Mouse (Mus musculus) T-helper 2 cell (primary cell): ENCODE measurements around the gene Babam1.
"Not testable (repeated sequence)": the region's sequence is repeated elsewhere in the genome, so short reads cannot be mapped to it uniquely, and the experiment has no call there.

ENCODE experiments used
- in situ Hi-C: fragments of 300-600 bp; cut with MboI, MseI; formaldehyde crosslinking; loops from one replicate; pipeline ENCODE4 v1.15.1; 2025; ENCODE audit warnings: high pct_unique_total_duplicates

The Babam1 gene

DNA sequence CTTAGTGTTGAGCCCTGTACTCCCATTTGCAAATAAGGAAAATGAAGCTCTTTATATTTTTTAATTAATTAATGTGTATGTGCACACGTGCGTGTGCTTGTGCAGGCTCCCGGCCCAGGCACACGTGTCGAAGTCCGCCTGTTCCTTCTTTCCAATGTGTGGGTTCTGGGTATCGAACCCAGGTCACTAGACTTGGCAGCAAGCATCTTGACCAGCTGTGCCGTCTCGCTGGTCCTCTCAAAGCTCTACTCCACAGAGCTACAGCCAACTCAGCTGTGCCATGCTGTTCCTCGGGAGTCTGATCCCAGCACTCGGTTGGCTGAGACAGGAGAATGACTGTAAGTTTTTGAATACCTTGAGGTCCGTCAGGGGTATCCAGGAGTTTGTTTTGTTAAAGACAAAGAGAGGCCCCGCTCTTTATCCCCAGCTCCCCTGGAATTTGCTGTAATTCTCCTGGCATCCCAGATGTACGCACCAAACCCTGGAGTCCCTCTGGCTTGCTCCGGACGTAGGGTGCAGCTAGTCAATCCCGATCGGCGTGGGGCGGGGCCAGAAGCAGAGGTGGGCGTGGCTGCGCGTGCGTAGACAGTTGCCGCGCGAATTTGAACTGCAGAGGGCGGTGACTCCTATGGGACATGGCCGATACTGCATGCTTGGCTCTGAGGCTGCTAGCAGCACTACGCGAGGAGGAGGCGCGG lies 8.9 kb downstream of the Babam1 start, which contains the start of gene Ankle1:
Gene Ankle1 (plus strand): TSS at position 610 of the 698 bp plus-strand sequence.
- in situ Hi-C loops: no loop called here

DNA sequence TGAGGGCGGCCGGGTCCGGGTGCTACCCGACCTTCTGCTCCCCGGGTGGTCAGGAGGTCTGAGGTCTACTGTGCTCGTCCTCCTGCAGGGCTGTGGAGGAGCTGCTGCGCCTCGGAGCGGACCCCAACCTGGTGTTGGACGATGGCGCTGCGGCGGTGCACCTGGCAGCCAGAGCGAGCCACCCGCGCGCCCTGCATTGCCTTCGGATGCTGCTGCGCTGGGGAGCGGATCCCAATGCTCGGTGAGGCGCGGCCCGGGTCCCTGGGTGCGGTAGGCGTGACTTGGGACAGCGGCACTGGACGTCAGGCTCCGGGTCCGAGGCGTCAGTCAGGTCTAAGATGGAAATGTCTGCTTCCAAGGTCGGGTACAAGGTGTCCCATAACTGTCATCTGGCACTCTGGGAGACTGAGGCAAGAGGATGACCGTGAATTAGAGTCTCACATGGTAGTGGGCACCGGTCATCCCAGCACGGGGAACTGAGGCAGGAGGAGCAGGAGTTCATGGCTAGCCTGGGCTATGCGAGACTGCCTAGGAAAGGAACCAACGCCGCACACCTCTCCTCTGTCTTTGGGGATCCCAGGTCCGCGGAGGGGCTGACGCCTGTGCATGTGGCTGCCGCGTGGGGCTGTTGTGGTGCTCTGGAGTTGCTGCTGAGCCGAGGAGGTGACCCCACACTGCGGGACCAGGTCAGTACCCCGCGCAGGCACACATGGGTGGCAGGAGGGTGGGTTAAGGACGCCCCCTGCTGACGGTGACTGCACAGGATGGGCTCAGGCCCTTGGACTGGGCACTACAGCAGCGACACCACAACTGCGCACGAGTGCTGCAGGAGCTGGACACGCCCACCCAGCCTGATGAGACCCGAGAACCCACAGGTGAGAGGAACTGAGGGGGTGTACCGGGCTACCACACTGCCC lies 9.7 kb downstream of the Babam1 start:
- in situ Hi-C loops: no loop called here

DNA sequence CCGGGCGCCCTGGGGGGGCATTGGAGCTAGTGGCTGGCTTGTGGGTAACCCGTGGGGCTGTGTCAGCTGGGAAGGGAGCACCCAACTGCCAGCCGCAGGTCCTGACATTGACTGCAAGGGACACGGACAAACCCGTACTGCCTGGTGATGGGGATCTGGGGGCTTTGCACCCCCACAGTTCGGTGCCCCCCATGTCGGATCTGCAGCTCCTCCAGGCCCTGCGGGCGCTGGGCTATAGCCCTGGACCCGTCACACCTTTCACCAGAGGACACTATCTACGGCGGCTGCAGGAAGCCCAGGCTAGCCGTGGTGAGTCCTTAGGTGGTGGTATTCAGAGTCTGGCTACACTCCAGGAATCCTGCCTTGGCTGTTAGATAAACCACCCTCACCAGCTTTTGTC lies 10.8 kb downstream of the Babam1 start:
- in situ Hi-C loops: no loop called here

DNA sequence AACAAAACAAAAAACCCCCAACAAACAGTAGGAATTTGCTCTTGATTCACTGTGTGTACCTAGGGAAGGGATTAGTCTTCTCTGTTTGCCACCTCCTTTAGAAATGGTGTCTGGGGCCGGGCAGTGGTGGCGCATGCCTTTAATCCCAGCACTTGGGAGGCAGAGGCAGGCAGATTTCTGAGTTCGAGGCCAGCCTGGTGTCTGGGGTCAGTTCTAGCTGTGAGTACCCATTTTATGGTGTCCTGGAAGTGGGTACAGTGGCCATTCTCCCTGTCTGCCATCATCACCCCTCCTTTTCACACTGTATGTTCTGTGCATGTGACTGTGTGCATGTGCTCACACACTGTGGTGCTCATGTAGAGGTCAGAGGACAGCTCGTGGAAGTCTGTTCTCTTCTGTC lies 11.6 kb downstream of the Babam1 start:
- in situ Hi-C loops: no loop called here

DNA sequence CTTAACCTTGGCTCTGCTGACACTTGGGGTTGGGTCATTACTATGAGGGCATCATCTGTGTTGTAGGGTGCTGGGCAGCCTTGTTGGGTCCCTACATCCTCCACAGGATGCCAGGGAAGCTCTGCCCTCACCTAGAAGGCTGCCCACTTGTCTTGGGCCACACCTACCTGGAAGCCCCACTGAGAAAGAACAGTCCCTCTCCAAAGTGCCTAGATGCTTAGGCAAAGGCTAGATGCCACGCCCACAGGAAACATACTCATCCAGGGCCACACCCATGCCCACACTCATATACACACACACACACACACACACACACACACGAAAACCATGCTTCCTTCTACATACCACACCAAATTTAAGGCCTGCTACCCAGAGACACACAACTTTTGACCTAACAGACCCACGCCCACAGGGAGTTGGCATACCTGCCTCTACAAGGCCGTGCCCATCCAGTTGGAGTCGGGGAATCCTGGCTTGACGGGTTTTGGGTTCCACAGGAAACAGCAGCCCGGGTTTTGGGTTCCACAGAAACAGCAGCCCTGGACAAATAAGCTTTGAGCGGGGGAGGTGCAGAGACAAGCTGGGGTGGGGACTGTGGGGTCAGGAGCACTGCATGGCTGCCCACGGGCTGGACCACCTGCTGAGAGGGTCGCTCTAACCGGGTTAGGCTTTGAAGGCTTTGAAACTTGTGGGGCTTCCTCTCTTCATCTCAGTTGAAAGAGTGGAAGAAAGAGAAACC lies 15.0 kb downstream of the Babam1 start:
- in situ Hi-C loops: loop anchor here (5.0 kb wide), 1 partner anchor 1116 kb away; no protein-coding TSS in a partner anchor

DNA sequence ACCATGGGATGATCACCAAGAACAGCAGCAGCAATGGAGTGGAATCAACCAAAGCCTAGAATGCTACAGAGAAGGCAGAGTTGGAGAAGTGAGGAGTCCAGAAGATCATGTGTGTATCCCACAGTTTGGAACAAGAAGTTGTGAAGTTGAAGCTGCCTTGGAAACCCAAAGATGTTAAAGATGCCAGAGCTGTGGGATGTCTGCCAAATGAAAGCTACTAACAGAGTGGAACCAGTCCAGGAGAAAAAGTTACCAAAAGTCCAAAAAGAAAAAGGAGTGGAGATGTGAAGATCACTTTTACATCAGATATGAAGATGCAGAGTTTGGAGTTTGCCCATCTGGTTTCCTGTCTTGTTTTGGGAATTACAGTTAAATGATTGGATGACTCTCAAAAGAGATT lies 25.5 kb downstream of the Babam1 start:
- in situ Hi-C loops: no loop called here

DNA sequence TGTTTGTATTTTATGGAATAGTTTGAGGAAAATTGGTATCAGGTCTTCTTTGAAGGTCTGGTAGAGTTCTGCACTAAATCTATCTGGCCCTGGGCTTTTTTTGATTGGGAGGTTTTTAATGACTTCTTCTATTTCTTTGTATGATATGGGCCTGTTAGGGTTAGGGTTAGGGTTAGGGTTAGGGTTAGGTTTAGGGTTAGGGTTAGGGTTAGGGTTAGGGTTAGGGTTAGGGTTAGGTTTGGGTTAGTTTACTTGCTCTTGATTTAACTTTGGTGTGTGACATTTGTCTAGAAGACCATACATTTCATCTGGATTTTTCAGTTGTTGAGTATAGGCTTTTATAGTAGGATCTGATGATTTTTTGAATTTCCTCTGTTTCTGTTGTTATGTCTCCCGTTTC lies 36.3 kb downstream of the Babam1 start:
- in situ Hi-C loops: not testable (repeated sequence)

DNA sequence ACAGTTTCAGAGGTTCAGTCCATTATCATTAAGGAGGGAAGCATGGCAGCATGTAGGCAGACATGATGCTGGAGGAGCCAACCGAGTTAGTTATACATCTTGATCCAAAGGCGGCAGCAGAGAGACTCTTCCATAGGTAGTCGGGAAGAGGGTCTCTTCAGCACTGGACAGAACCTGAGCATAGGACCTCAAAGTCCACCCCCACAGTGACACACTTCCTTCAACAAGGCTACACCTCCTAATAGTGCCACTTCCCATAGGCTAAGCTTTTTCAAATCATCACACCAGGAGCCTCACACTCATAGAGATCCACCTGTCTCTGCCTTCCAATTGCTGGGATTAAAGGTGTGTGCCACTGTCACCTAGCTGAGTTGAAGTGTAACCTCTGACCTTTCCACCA lies 40.4 kb downstream of the Babam1 start:
- in situ Hi-C loops: no loop called here

DNA sequence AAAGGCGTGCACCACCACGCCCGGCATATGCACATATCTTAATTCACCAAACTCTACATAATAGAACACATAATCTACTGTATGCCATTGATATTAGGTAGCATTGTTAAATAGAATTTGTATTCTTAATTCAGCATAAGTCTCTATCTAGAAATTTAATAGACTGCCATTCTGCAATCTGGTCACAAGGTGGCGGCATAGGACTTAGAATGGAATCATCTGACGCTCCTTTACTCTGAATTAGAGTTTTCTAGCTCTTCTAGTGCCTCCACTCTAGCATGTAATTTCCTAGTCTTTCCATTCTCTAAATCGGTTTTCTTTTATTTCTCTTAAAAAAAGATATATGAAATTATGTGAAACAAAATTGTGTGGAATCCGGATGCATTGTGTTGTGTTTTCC lies 44.7 kb downstream of the Babam1 start:
- in situ Hi-C loops: loop anchor here (5.0 kb wide), 1 partner anchor 81 kb away; no protein-coding TSS in a partner anchor

DNA sequence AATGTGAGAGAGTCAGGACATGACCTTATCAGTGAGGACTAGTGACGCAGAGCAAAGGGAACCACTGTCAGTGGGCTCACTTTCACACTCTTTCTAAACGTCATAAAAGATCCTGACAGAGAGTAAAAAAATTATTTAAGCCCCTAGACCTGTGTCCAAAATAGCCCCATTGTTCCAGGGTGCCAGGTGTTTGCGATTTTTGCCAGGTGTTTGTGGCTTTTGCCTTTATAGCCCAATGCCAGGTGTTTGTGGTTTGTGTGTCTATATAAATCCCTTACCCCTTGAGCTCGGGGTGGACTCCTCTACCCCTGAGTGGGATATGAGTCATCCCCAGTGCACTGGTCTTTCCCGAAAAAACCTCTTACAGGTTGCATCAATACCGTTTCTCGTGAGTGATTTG lies 48.4 kb downstream of the Babam1 start:
- in situ Hi-C loops: no loop called here

DNA sequence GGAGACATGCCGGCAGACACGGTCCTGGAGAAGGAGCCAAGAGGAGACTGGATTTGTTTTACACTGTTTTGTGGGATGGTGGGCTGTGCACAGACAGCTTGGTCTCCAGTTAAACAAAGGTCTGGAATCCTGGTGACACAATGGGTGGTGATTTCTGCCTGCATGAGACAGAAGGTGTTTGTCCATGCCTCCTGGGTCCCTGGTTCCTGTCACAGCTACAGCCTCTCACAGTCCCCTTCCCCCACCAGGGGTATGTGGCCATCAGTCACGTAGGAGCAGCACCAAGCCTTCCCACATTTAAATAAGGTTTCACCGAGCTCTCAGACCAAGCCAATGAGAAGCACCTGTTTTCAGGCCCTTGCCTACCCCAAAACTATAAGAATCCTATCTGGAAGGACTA lies 54.7 kb downstream of the Babam1 start:
- in situ Hi-C loops: loop anchor here (25.0 kb wide), 1 partner anchor 1089 kb away; the partner anchor contains the start of genes Comp and Upf1

DNA sequence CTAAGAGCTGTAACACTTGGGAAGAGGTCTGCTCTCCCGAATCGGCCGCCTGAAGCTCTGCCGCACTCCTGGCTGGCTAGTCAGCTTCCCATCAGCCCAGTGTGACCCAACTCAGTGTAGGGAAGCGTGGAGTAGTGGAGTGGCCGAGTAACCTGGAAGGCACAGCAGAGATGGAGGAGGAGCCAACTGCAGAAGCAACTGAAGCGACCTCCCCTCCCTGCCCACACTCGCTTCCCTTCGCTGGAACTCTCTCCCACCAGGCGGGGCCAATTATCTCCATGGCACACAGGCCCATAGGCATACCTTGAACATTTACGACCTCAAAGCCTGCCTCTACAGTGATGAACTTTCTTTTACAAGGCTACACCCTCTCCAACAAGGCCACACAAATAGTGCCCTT lies 55.1 kb downstream of the Babam1 start:
- in situ Hi-C loops: loop anchor here (25.0 kb wide), 1 partner anchor 1089 kb away; the partner anchor contains the start of genes Comp and Upf1

DNA sequence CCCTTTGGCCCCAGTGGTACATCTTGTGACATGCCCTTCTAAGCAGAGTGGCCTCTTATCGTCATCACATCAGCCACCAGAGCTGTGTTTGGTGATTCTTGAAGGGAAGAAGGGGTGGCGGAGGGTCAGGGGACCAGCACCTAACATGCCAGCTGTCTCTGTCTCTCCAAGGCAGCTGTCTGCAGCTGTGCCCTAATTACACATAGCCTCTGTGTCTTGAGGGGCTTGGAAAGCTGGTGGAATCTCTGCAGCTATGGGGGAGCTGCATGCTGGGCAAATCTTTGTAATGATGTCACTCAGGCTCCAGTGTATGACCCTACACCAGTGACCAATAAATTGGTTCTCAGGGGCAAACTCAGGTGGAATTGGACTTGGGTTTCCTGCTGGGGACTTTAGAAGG lies 56.0 kb downstream of the Babam1 start:
- in situ Hi-C loops: loop anchor here (25.0 kb wide), 1 partner anchor 1090 kb away; the partner anchor contains the start of genes Comp and Upf1
